Mouse (Mus musculus): ENCODE measurements around the gene Slc43a1. TPM values are rescaled to one million over a fixed set of nuclear protein-coding genes. Genes with fewer than 3 reads are reported as not detected.
A peak's percentile ranks its signal among the peaks of the same experiment; 100 is the strongest.

Gene Slc43a1
- 1.8 and 4.4 TPM in 2 replicates for polyA plus RNA-seq (2012; rRNA removed)

- H3K27ac ChIP-seq (ENCODE audit: insufficient read depth, low read depth, low read length), result no peak within 1 kb of the TSS
- H3K4me1 ChIP-seq (ENCODE audit: control insufficient read depth, insufficient read depth, insufficient read length, low read length), result peaks cover 16% of the 10 kb centered on the region
- H3K27me3 ChIP-seq (ENCODE audit: control insufficient read depth, insufficient read depth, low read length), result peaks cover 29% of the 10 kb centered on the region
- 23% methylated on average over 10 of the region's 10 CpGs for WGBS
- no peak for TF ChIP-seq POLR2A (IDR thresholded peaks at IDR 0.05; ENCODE audit: low read depth, low read length)
- TF ChIP-seq CTCF (IDR thresholded peaks at IDR 0.05; ENCODE audit: extremely low read depth, insufficient read length, insufficient replicate concordance, low read depth, low read length), result no peak
- H3K4me3 ChIP-seq (ENCODE audit: low read depth, low read length), result peak within 1 kb of the TSS; percentile 64
- H3K36me3 ChIP-seq (ENCODE audit: control insufficient read depth, insufficient read depth, low read length), result no peaks in the 10 kb centered on the region
Measured at GRCm38 (mm10) chr2:84838593-84838949, at the start of gene Slc43a1. Slc43a1 (plus strand) TSS chr2:84838850.

DNA sequence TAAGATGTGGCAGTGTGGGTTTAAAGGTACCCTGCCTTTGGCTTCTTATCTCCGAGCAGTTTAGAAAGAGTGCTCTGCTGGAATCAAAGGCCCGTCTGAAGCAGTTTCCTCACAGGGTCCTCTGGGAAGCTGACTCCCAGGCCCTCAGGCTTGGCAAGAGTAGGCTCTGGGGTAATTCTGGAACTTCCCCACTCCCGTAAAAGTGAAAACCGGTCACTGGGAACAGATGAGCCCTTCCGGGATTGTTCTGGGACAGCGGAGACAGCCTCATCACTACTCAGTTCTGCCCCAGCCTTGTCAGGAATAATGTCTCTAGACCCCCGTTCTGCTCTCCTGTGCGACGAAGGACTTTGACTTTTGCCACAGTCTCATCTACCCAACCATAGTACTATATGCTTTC, 48.2 kb upstream of the Slc43a1 start:
- peak overlapping the region; percentile 26; the same call in 1 of the 2 replicates for H3K27ac ChIP-seq (ENCODE audit: insufficient read depth, low read depth, low read length)
- H3K4me1 ChIP-seq (ENCODE audit: control insufficient read depth, insufficient read depth, insufficient read length, low read length), result peaks cover 7% of the 10 kb centered on the region
- no peak for TF ChIP-seq POLR2A (IDR thresholded peaks at IDR 0.05; ENCODE audit: low read depth, low read length)
- no peak for TF ChIP-seq CTCF (IDR thresholded peaks at IDR 0.05; ENCODE audit: extremely low read depth, insufficient read length, insufficient replicate concordance, low read depth, low read length)
- WGBS, result 56% methylated on average over 9 of the region's 9 CpGs
- no peaks in the 10 kb centered on the region for H3K27me3 ChIP-seq (ENCODE audit: control insufficient read depth, insufficient read depth, low read length)
- no peak overlapping the region for H3K4me3 ChIP-seq (ENCODE audit: low read depth, low read length)
- no peaks in the 10 kb centered on the region for H3K36me3 ChIP-seq (ENCODE audit: control insufficient read depth, insufficient read depth, low read length)

- H3K4me3 ChIP-seq (ENCODE audit: low read depth, low read length), result no peak overlapping the region
- TF ChIP-seq CTCF (IDR thresholded peaks at IDR 0.05; ENCODE audit: extremely low read depth, insufficient read length, insufficient replicate concordance, low read depth, low read length) (no peak), POLR2A (IDR thresholded peaks at IDR 0.05; ENCODE audit: low read depth, low read length) (no peak)
- no peaks in the 10 kb centered on the region for H3K27me3 ChIP-seq (ENCODE audit: control insufficient read depth, insufficient read depth, low read length)
- no peak overlapping the region for H3K27ac ChIP-seq (ENCODE audit: insufficient read depth, low read depth, low read length)
- H3K36me3 ChIP-seq (ENCODE audit: control insufficient read depth, insufficient read depth, low read length), result no peaks in the 10 kb centered on the region
- WGBS, result 47% methylated on average over 3 of the region's 3 CpGs
- H3K4me1 ChIP-seq (ENCODE audit: control insufficient read depth, insufficient read depth, insufficient read length, low read length), result peaks cover 10% of the 10 kb centered on the region
Measured at GRCm38 (mm10) chr2:84792516-84792915, 46.1 kb upstream of the Slc43a1 start.

DNA sequence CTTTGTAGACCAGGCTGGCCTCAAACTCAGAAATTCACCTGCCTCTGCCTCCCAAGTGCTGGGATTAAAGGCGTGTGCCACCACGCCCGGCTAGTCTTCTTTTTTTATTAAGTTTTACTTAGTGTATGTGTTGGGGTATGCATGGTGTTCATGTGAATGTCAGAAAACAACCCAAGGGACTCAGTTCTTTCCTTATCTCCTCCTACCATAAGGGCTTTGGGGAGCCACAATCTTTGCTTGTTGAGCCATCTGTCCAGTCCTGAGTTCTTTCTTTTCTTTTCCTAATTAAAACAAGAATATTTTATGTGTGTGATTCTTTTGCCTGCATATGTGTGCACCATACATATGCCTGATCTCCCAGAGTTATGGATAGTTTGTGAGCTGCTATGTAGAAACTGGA, 45.5 kb upstream of the Slc43a1 start:
- no peak for TF ChIP-seq POLR2A (IDR thresholded peaks at IDR 0.05; ENCODE audit: low read depth, low read length)
- TF ChIP-seq CTCF (IDR thresholded peaks at IDR 0.05; ENCODE audit: extremely low read depth, insufficient read length, insufficient replicate concordance, low read depth, low read length), result no peak
- Histone ChIP-seq H3K4me3 (ENCODE audit: low read depth, low read length) (no peak overlapping the region), H3K27me3 (ENCODE audit: control insufficient read depth, insufficient read depth, low read length) (no peaks in the 10 kb centered on the region), H3K4me1 (ENCODE audit: control insufficient read depth, insufficient read depth, insufficient read length, low read length) (peaks cover 9% of the 10 kb centered on the region), H3K36me3 (ENCODE audit: control insufficient read depth, insufficient read depth, low read length) (no peaks in the 10 kb centered on the region), H3K27ac (ENCODE audit: insufficient read depth, low read depth, low read length) (no peak overlapping the region)
- 79% methylated on average over 3 of the region's 3 CpGs for WGBS

DNA sequence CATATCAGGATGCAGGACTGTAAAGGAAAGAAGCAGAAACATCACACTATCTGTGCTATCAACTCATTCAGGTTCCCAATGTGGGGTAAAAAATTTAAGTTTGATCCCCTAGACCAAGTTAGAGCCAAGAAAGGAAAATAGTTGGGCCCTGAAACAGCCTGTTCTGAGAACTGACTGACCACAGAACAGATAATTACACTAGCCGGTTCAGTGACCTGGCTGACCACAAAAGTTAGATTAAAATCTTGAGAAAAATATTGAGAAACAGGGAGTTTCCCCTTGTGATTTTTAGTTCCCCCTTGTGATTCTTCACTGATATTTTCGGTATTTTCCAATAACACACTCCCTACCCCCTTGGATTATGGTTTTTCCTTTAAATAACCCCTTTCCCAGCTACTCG, 44.8 kb upstream of the Slc43a1 start:
- TF ChIP-seq CTCF (IDR thresholded peaks at IDR 0.05; ENCODE audit: extremely low read depth, insufficient read length, insufficient replicate concordance, low read depth, low read length), result no peak
- TF ChIP-seq POLR2A (IDR thresholded peaks at IDR 0.05; ENCODE audit: low read depth, low read length), result no peak
- Histone ChIP-seq H3K27me3 (ENCODE audit: control insufficient read depth, insufficient read depth, low read length) (no peaks in the 10 kb centered on the region), H3K27ac (ENCODE audit: insufficient read depth, low read depth, low read length) (no peak overlapping the region), H3K4me1 (ENCODE audit: control insufficient read depth, insufficient read depth, insufficient read length, low read length) (peaks cover 7% of the 10 kb centered on the region), H3K4me3 (ENCODE audit: low read depth, low read length) (no peak overlapping the region), H3K36me3 (ENCODE audit: control insufficient read depth, insufficient read depth, low read length) (no peaks in the 10 kb centered on the region)
- WGBS, result 75% methylated on average over 3 of the region's 3 CpGs

- TF ChIP-seq POLR2A (IDR thresholded peaks at IDR 0.05; ENCODE audit: low read depth, low read length) (no peak), CTCF (IDR thresholded peaks at IDR 0.05; ENCODE audit: extremely low read depth, insufficient read length, insufficient replicate concordance, low read depth, low read length) (peak; percentile 64; the same call in 1 of the 2 replicates)
- Histone ChIP-seq H3K27ac (ENCODE audit: insufficient read depth, low read depth, low read length) (peak overlapping the region; percentile 89), H3K4me1 (ENCODE audit: control insufficient read depth, insufficient read depth, insufficient read length, low read length) (peaks cover 9% of the 10 kb centered on the region; the same call in 1 of the 2 replicates), H3K27me3 (ENCODE audit: control insufficient read depth, insufficient read depth, low read length) (no peaks in the 10 kb centered on the region), H3K4me3 (ENCODE audit: low read depth, low read length) (peak overlapping the region; percentile 79), H3K36me3 (ENCODE audit: control insufficient read depth, insufficient read depth, low read length) (0 out of 2 replicates have a peak, but pooled peaks cover 3% of the 10 kb centered on the region)
- WGBS, result 15% methylated on average over 13 of the region's 13 CpGs
Measured at GRCm38 (mm10) chr2:84797833-84798492, 40.7 kb upstream of the Slc43a1 start.

GRCm38 (mm10) chr2:84798493-84798921, 40.1 kb upstream of the Slc43a1 start, which contains the start of gene Ube2l6:
Ube2l6 (plus strand) TSS chr2:84798828.
- no peaks in the 10 kb centered on the region for H3K27me3 ChIP-seq (ENCODE audit: control insufficient read depth, insufficient read depth, low read length)
- WGBS, result 2% methylated on average over 21 of the region's 21 CpGs
- H3K36me3 ChIP-seq (ENCODE audit: control insufficient read depth, insufficient read depth, low read length), result 0 out of 2 replicates have a peak, but pooled peaks cover 5% of the 10 kb centered on the region
- H3K4me1 ChIP-seq (ENCODE audit: control insufficient read depth, insufficient read depth, insufficient read length, low read length), result peaks cover 9% of the 10 kb centered on the region; the same call in 1 of the 2 replicates
- peak within 1 kb of the TSS; percentile 79 for H3K4me3 ChIP-seq (ENCODE audit: low read depth, low read length)
- TF ChIP-seq CTCF (IDR thresholded peaks at IDR 0.05; ENCODE audit: extremely low read depth, insufficient read length, insufficient replicate concordance, low read depth, low read length) (no peak), POLR2A (IDR thresholded peaks at IDR 0.05; ENCODE audit: low read depth, low read length) (peak; percentile 43)
- H3K27ac ChIP-seq (ENCODE audit: insufficient read depth, low read depth, low read length), result peak within 1 kb of the TSS; percentile 89
